ENCODE assay signal across 8 mouse cellular contexts in genomic region chr14:27183501-27184230, GRCm38 (mm10).
DNase-seq lines count a peak whose midpoint lies in the region; ATAC-seq and TF ChIP-seq lines count a peak whose summit lies in the region.

No protein-coding gene starts in this region.

- peak; percentile 68 for DNase-seq in forebrain, embryonic 11.5 days (ENCODE audit: low spot score)
- peak; percentile 56 for DNase-seq in A20 (ENCODE audit: low read depth, low spot score)
- peak; percentile 68 for DNase-seq in brain, adult 2 months (ENCODE audit: low read depth, low spot score)
- DNase-seq in layer of hippocampus, adult 11-12 months (ENCODE audit: low spot score) = peak; percentile 75
- peak; percentile 89 for DNase-seq in lung, embryonic 14.5 days
- peak; percentile 19 to 36 for DNase-seq in spleen, postnatal 36 days (ENCODE audit: low spot score in 2 of 2)

- peak; percentile 60 for TF ChIP-seq CTCF in lung, embryonic 14.5 days (IDR thresholded peaks at IDR 0.05; ENCODE audit: low read depth)

- no peak overlapping the region for H3K9ac ChIP-seq in forebrain, embryonic 11.5 days (ENCODE audit: low read length)
- H3K9ac ChIP-seq in forebrain, embryonic 16.5 days (replicated peaks; ENCODE audit: low read depth, low read length) = no peak overlapping the region
- H3K9ac ChIP-seq in lung, embryonic 14.5 days = no peak overlapping the region

- H3K4me2 ChIP-seq in forebrain, embryonic 11.5 days (ENCODE audit: low read depth, low read length, severe bottlenecking) = no peak overlapping the region
- no peak overlapping the region for H3K4me2 ChIP-seq in forebrain, embryonic 16.5 days (ENCODE audit: low read length)
- no peak overlapping the region for H3K4me2 ChIP-seq in lung, embryonic 14.5 days

- H3K36me3 ChIP-seq in forebrain, embryonic 11.5 days (ENCODE audit: control insufficient read depth, insufficient read depth, low read length) = no peaks in the 10 kb centered on the region
- no peaks in the 10 kb centered on the region for H3K36me3 ChIP-seq in forebrain, embryonic 16.5 days (ENCODE audit: control insufficient read depth, insufficient read depth)
- no peaks in the 10 kb centered on the region for H3K36me3 ChIP-seq in lung, embryonic 14.5 days (ENCODE audit: insufficient read depth)

- H3K27ac ChIP-seq in forebrain, embryonic 11.5 days (ENCODE audit: low read depth, low read length) = no peak overlapping the region
- no peak overlapping the region for H3K27ac ChIP-seq in forebrain, embryonic 16.5 days (ENCODE audit: low read length)
- H3K27ac ChIP-seq in lung, embryonic 14.5 days (ENCODE audit: low read depth) = no peak overlapping the region

- H3K9me3 ChIP-seq in forebrain, embryonic 11.5 days (ENCODE audit: control insufficient read depth, low read length) = no peaks in the 10 kb centered on the region
- no peaks in the 10 kb centered on the region for H3K9me3 ChIP-seq in forebrain, embryonic 16.5 days (ENCODE audit: control insufficient read depth, low read length)
- H3K9me3 ChIP-seq in lung, embryonic 14.5 days (ENCODE audit: low read depth, low read length) = no peaks in the 10 kb centered on the region

- H3K27me3 ChIP-seq in forebrain, embryonic 11.5 days (ENCODE audit: control insufficient read depth, insufficient read depth, low read length) = no peaks in the 10 kb centered on the region
- no peaks in the 10 kb centered on the region for H3K27me3 ChIP-seq in forebrain, embryonic 16.5 days (replicated peaks; ENCODE audit: control insufficient read depth, insufficient read depth, low read length)
- no peaks in the 10 kb centered on the region for H3K27me3 ChIP-seq in lung, embryonic 14.5 days (ENCODE audit: insufficient read depth, low read length)

- H3K4me3 ChIP-seq in forebrain, embryonic 11.5 days (ENCODE audit: low read depth, low read length) = no peak overlapping the region
- no peak overlapping the region for H3K4me3 ChIP-seq in forebrain, embryonic 16.5 days (replicated peaks; ENCODE audit: low read length)
- no peak overlapping the region for H3K4me3 ChIP-seq in lung, embryonic 14.5 days (ENCODE audit: low read depth, low read length)

- no peaks in the 10 kb centered on the region for H3K4me1 ChIP-seq in forebrain, embryonic 11.5 days (replicated peaks; ENCODE audit: control insufficient read depth, insufficient read depth, low read length)
- H3K4me1 ChIP-seq in forebrain, embryonic 16.5 days (replicated peaks; ENCODE audit: control insufficient read depth, insufficient read depth, low read length) = no peaks in the 10 kb centered on the region; the same call in 1 of the 2 replicates
- H3K4me1 ChIP-seq in lung, embryonic 14.5 days (ENCODE audit: insufficient read depth) = 0 out of 2 replicates have a peak, but pooled peaks cover 3% of the 10 kb centered on the region

- no peak for ATAC-seq in forebrain, embryonic 11.5 days (replicated peaks; ENCODE audit: low FRiP score)
- no peak for ATAC-seq in forebrain, embryonic 16.5 days
- peak; percentile 64 for ATAC-seq in frontal cortex, adult (ENCODE audit: low TSS enrichment)
- no peak for ATAC-seq in lung, embryonic 14.5 days (ENCODE audit: insufficient read depth)

- 70% methylated on average over 16 of the region's 16 CpGs for WGBS in forebrain, embryonic 11.5 days
- 67% methylated on average over 16 of the region's 16 CpGs for WGBS in forebrain, embryonic 16.5 days
- WGBS in lung, embryonic 14.5 days = 55% methylated on average over 16 of the region's 16 CpGs

Comparison
In these comparisons a context has a peak if more than half of its experiments do, and no peak if none do; other contexts are left out.
1. DNase-seq: peak in every context shown above with its lines; median percentile 89 in lung, embryonic 14.5 days; 75 in layer of hippocampus, adult 11-12 months; 68 in forebrain, embryonic 11.5 days; 68 in brain, adult 2 months; 56 in A20; 28 in spleen, postnatal 36 days.